Comparison of ENCODE assay signal across 21 mouse cellular contexts in the genomic region with DNA sequence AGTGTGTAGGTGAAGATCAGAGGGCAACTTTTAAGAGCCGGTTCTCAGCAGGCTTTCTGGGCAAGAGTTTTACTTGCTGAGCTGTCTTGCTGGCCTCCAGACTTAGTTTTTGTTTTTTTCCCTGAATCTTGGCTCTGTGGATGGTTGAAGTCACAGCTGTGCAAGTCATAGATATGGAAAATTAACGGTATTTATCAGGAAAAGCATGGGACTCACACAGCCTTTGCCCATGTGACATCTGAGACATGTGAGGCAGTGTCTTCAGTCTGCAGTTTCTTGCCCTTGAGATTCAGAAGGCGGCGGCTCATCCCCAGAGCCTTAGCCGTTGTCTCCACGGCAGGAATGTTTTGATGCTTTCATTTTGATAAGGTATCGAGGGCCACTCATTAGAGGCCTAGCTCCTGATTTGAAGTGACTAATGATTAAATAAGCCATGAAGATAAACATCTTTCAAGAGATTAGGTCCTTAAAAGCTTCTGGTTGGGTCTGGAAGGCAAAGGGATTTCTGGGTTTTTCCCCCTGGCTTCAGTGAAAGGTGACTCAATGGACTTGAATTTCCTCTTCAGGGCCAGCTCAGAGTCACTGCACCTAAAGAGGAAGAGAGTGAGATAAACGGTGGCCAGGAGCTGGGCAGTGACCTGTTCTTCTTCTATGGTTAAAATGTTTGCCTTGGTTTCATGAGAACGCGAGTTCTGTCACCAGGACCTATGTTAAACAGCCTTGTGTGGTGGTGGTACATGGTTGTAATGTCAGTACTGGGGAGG. TPM values are rescaled to one million over a fixed set of nuclear protein-coding genes. Genes with fewer than 3 reads are reported as not detected.
DNase-seq lines count a peak whose midpoint lies in the region; ATAC-seq and TF ChIP-seq lines count a peak whose summit lies in the region.
"Had no signal": no experiment of that assay in that cellular context is flagged by ENCODE, and none has a peak within 500 bp of the region (broad histone marks: within the 10 kb centered on the region; RNA-seq: fewer than 3 reads in every experiment).

No protein-coding gene starts in this region.

- WGBS in liver, postnatal 0 days (ENCODE audit: insufficient replicate concordance) = 58% methylated on average over 10 of the region's 10 CpGs
- WGBS in liver, embryonic 11.5 days = 55% methylated on average over 10 of the region's 10 CpGs
- WGBS in small intestine, adult 2 months = 41% methylated on average over 10 of the region's 10 CpGs

- peak overlapping the region; percentile 16; the same call in 1 of the 2 replicates for H3K27ac ChIP-seq in liver, postnatal 0 days (ENCODE audit: low read depth)
- H3K27ac ChIP-seq in liver, embryonic 11.5 days (ENCODE audit: low read depth, low read length) = no peak overlapping the region
- H3K27ac ChIP-seq in small intestine, adult 2 months (ENCODE audit: insufficient read depth, low read depth, low read length) = peak overlapping the region; percentile 21
- H3K27ac ChIP-seq: forebrain, embryonic 15.5 days; hindbrain, postnatal 0 days; limb, embryonic 12.5 days; midbrain, embryonic 15.5 days had no signal

- no peak overlapping the region for H3K4me2 ChIP-seq in liver, postnatal 0 days (ENCODE audit: low read depth, low read length)
- no peak overlapping the region for H3K4me2 ChIP-seq in liver, embryonic 11.5 days
- H3K4me2 ChIP-seq: forebrain, embryonic 15.5 days; limb, embryonic 12.5 days; midbrain, embryonic 15.5 days had no signal

- no peaks in the 10 kb centered on the region for H3K9me3 ChIP-seq in liver, postnatal 0 days (ENCODE audit: low read length)
- no peaks in the 10 kb centered on the region for H3K9me3 ChIP-seq in liver, embryonic 11.5 days (ENCODE audit: control insufficient read depth, low read length)
- H3K9me3 ChIP-seq: forebrain, embryonic 15.5 days; limb, embryonic 12.5 days; midbrain, embryonic 15.5 days had no signal

- TF ChIP-seq POLR2A in small intestine, adult 2 months (IDR thresholded peaks at IDR 0.05; ENCODE audit: low read depth, low read length) = no peak

- ATAC-seq in liver, postnatal 0 days = no peak
- no peak for ATAC-seq in liver, embryonic 11.5 days (replicated peaks; ENCODE audit: low FRiP score)
- ATAC-seq: CD4-positive, CD25-positive, alpha-beta regulatory T cell, adult 4 months; forebrain, embryonic 15.5 days; hindbrain, postnatal 0 days; midbrain, embryonic 15.5 days had no signal

- no peak overlapping the region for H3K4me3 ChIP-seq in liver, postnatal 0 days (ENCODE audit: low read depth, low read length)
- no peak overlapping the region for H3K4me3 ChIP-seq in liver, embryonic 11.5 days (ENCODE audit: low read depth, low read length)
- H3K4me3 ChIP-seq in small intestine, adult 2 months (ENCODE audit: low read depth, low read length) = no peak overlapping the region
- H3K4me3 ChIP-seq: forebrain, embryonic 15.5 days; limb, embryonic 12.5 days; midbrain, embryonic 15.5 days had no signal

- intact Hi-C loops in heart, postnatal 25 days (cut with DNase I) = no loop called here

- H3K27me3 ChIP-seq in liver, postnatal 0 days (ENCODE audit: insufficient read depth, low read length) = no peaks in the 10 kb centered on the region
- H3K27me3 ChIP-seq in liver, embryonic 11.5 days (replicated peaks; ENCODE audit: control insufficient read depth, insufficient read depth, low read length) = no peaks in the 10 kb centered on the region
- H3K27me3 ChIP-seq in small intestine, adult 2 months (ENCODE audit: control insufficient read depth, insufficient read depth, low read length) = no peaks in the 10 kb centered on the region
- H3K27me3 ChIP-seq: forebrain, embryonic 15.5 days; limb, embryonic 12.5 days; midbrain, embryonic 15.5 days had no signal

- TF ChIP-seq CTCF in liver, postnatal 0 days (IDR thresholded peaks at IDR 0.05; ENCODE audit: low read depth) = no peak
- no peak for TF ChIP-seq CTCF in small intestine, adult 2 months (IDR thresholded peaks at IDR 0.05; ENCODE audit: extremely low read depth, insufficient read length, insufficient replicate concordance, low read depth, low read length)

- DNase-seq in heart, adult 18-20 months = peak; percentile 53 to 74
- DNase-seq in heart, postnatal 25 days (ENCODE audit: low spot score) = no peak
- DNase-seq in liver, postnatal 0 days = no peak
- DNase-seq in liver, embryonic 11.5 days (ENCODE audit: low spot score) = no peak
- peak; percentile 49 for DNase-seq in NIH3T3 (ENCODE audit: low read depth)
- no peak for DNase-seq in kidney, postnatal 36 days
- no peak for DNase-seq in layer of hippocampus, postnatal 25 days (ENCODE audit: extremely low spot score in 1 of 2, low spot score in 1 of 2)
- DNase-seq: adrenal gland, postnatal 25 days; cerebellum, adult 8-10 months; kidney, adult 11 months; kidney, postnatal 10 days; right cerebral cortex, adult 18-20 months; spleen, adult 18-20 months; thymus, adult 18-20 months had no signal

- H3K4me1 ChIP-seq in liver, postnatal 0 days (ENCODE audit: insufficient read depth) = no peaks in the 10 kb centered on the region; the same call in 1 of the 2 replicates
- H3K4me1 ChIP-seq in liver, embryonic 11.5 days (replicated peaks; ENCODE audit: control insufficient read depth, insufficient read depth, low read length) = no peaks in the 10 kb centered on the region
- H3K4me1 ChIP-seq in small intestine, adult 2 months (ENCODE audit: control insufficient read depth, insufficient read depth, insufficient read length, low read length) = peaks cover 14% of the 10 kb centered on the region; the same call in 1 of the 2 replicates
- H3K4me1 ChIP-seq: forebrain, embryonic 15.5 days; midbrain, embryonic 15.5 days had no signal

- no peak for TF ChIP-seq EP300 in liver, postnatal 0 days (IDR thresholded peaks at IDR 0.05; ENCODE audit: low read depth)

- H3K36me3 ChIP-seq in liver, postnatal 0 days (replicated peaks; ENCODE audit: insufficient read depth, low read length) = no peaks in the 10 kb centered on the region
- H3K36me3 ChIP-seq in liver, embryonic 11.5 days (ENCODE audit: control insufficient read depth, insufficient read depth, low read length) = no peaks in the 10 kb centered on the region
- peaks cover 7% of the 10 kb centered on the region for H3K36me3 ChIP-seq in small intestine, adult 2 months (ENCODE audit: control insufficient read depth, insufficient read depth, low read length)
- H3K36me3 ChIP-seq: forebrain, embryonic 15.5 days; midbrain, embryonic 15.5 days had no signal

- no peak overlapping the region for H3K9ac ChIP-seq in liver, postnatal 0 days (replicated peaks)
- H3K9ac ChIP-seq in liver, embryonic 11.5 days (ENCODE audit: low read depth, low read length) = no peak overlapping the region
- H3K9ac ChIP-seq: forebrain, embryonic 15.5 days; limb, embryonic 12.5 days; midbrain, embryonic 15.5 days had no signal

RNA-seq across cellular contexts. Expression of a gene that starts 10.5 kb away (rescaled TPM):
- 10 to 100 TPM; 19.1 to 23.7 TPM for total RNA-seq in heart, adult 18-20 months (2021)
- total RNA-seq in heart, postnatal 25 days (2021) = 10 to 100 TPM; 22.3 to 30.5 TPM
- 1.3 TPM in 2 replicates for polyA plus RNA-seq in liver, postnatal 0 days (2015; fragmentation: Nextera tagmentation; extraction: Ambion mirVana)
- polyA plus RNA-seq in liver, embryonic 11.5 days (2014; fragmentation: Nextera tagmentation; extraction: Ambion mirVana) = 1.0 and 1.1 TPM in 2 replicates
- 12.4 and 31.6 TPM in 2 replicates for polyA plus RNA-seq in small intestine, adult 2 months (2012; rRNA removed)
- total RNA-seq in layer of hippocampus, postnatal 25 days (2021) = 1 to 10 TPM; 2.9 to 3.2 TPM

RNA-seq across cellular contexts. Expression of a gene that starts 33.2 kb away (rescaled TPM):
- total RNA-seq in heart, adult 18-20 months (2021) = 1 to 10 TPM in 1 of 2 experiments, under 1 TPM in 1; 0.57 to 1.2 TPM
- 1 to 10 TPM; 1.3 to 1.7 TPM for total RNA-seq in heart, postnatal 25 days (2021)
- 0.06 and 0.08 TPM in 2 replicates for polyA plus RNA-seq in liver, postnatal 0 days (2015; fragmentation: Nextera tagmentation; extraction: Ambion mirVana)
- 0.61 and 1.2 TPM in 2 replicates for polyA plus RNA-seq in liver, embryonic 11.5 days (2014; fragmentation: Nextera tagmentation; extraction: Ambion mirVana)
- 1.7 and 2.9 TPM in 2 replicates for polyA plus RNA-seq in small intestine, adult 2 months (2012; rRNA removed)
- total RNA-seq in layer of hippocampus, postnatal 25 days (2021) = 10 to 100 TPM; 86.1 to 99.6 TPM
- total RNA-seq: common myeloid progenitor, adult 5-6 weeks had no signal

RNA-seq across cellular contexts. Expression of a gene that starts 51.9 kb away (rescaled TPM):
- total RNA-seq in heart, adult 18-20 months (2021) = 100 to 1,000 TPM; 120 to 126 TPM
- total RNA-seq in heart, postnatal 25 days (2021) = 100 to 1,000 TPM; 109 to 115 TPM
- polyA plus RNA-seq in liver, postnatal 0 days (2015; fragmentation: Nextera tagmentation; extraction: Ambion mirVana) = 53.1 and 53.4 TPM in 2 replicates
- polyA plus RNA-seq in liver, embryonic 11.5 days (2014; fragmentation: Nextera tagmentation; extraction: Ambion mirVana) = 104 and 114 TPM in 2 replicates
- 26.8 and 45.1 TPM in 2 replicates for polyA plus RNA-seq in small intestine, adult 2 months (2012; rRNA removed)
- 10 to 100 TPM; 33.7 to 35.9 TPM for total RNA-seq in layer of hippocampus, postnatal 25 days (2021)

Comparison
In these comparisons a context has a peak if more than half of its experiments do, and no peak if none do; other contexts are left out.
1. DNase-seq: peak in heart, adult 18-20 months (2 of 2) and NIH3T3 (single experiment); none in heart, postnatal 25 days (single experiment), liver, postnatal 0 days (single experiment), liver, embryonic 11.5 days (single experiment), kidney, postnatal 36 days (0 of 2) and layer of hippocampus, postnatal 25 days (0 of 2).
2. RNA of a gene that starts 10.5 kb away (total RNA-seq): 22.3 to 30.5 TPM in heart, postnatal 25 days and 19.1 to 23.7 TPM in heart, adult 18-20 months; 2.9 to 3.2 TPM in layer of hippocampus, postnatal 25 days; every median in the first group is over 4 times any median in the second.
3. RNA of a gene that starts 33.2 kb away (total RNA-seq): 86.1 to 99.6 TPM in layer of hippocampus, postnatal 25 days; 1.3 to 1.7 TPM in heart, postnatal 25 days and 0.57 to 1.2 TPM in heart, adult 18-20 months; every median in the first group is over 10 times any median in the second.